Mouse (Mus musculus) heart, postnatal 4 days (tissue): ENCODE data around the gene Btbd1. TPM values are rescaled to one million over a fixed set of nuclear protein-coding genes. Genes with fewer than 3 reads are reported as not detected.

ENCODE experiments used
- DNase-seq: peaks from one replicate; pipeline ENCODE4 v3.0.0; 2021
- total RNA-seq, 2 experiments: library from RNA; stranded (reverse); gene quantifications; 2 replicates each; pipeline ENCODE4 v1.2.3; 2021

The Btbd1 gene
- total RNA-seq, 2 experiments from 2014 or later, result 128 to 133 TPM

- DNase-seq, result no peak
Observed at GRCm38 (mm10) chr7:81775325-81775724, 53.9 kb downstream of the Btbd1 start.

- peak; percentile 18 for DNase-seq
Observed at GRCm38 (mm10) chr7:81772786-81773539, 56.3 kb downstream of the Btbd1 start.

- no peak for DNase-seq
Observed at GRCm38 (mm10) chr7:81763110-81763845, 66.0 kb downstream of the Btbd1 start.

- DNase-seq, result peak; percentile 93
Observed at GRCm38 (mm10) chr7:81762180-81763109, 66.8 kb downstream of the Btbd1 start, which contains the start of gene Ramac. TSS of gene Ramac (plus strand) at chr7:81762925.

GRCm38 (mm10) chr7:81747956-81748355, 81.3 kb downstream of the Btbd1 start:
- DNase-seq, result no peak

- DNase-seq, result peak; percentile 53
Observed at GRCm38 (mm10) chr7:81744145-81744544, 85.1 kb downstream of the Btbd1 start.

Other genes starting within 250 kb of the Btbd1 start
- gene Homer2, start 121.9 kb downstream of the Btbd1 start, total RNA-seq, result 10 to 100 TPM; 60.7 to 63.1 TPM
- 10 to 100 TPM; 28.6 to 32.2 TPM for gene Ramac, start 66.5 kb downstream of the Btbd1 start, total RNA-seq
- 10 to 100 TPM; 25.4 to 28.0 TPM for gene 3110040N11Rik, start 40.0 kb downstream of the Btbd1 start, total RNA-seq
- not detected for gene Gm10160, start 26.4 kb upstream of the Btbd1 start, total RNA-seq
- 10 to 100 TPM; 11.8 to 20.6 TPM for gene Tm6sf1, start 29.6 kb upstream of the Btbd1 start, total RNA-seq
- 10 to 100 TPM; 17.6 to 20.2 TPM for gene Hdgfl3, start 105.0 kb upstream of the Btbd1 start, total RNA-seq
- 1 to 10 TPM; 3.1 to 3.7 TPM for gene Bnc1, start 162.9 kb upstream of the Btbd1 start, total RNA-seq